Comparison of ENCODE assay signal across 14 mouse cellular contexts in genomic region chr2:124176711-124177169, GRCm38 (mm10).
DNase-seq lines count a peak whose midpoint lies in the region; ATAC-seq and TF ChIP-seq lines count a peak whose summit lies in the region.
"Had no signal": no experiment of that assay in that cellular context is flagged by ENCODE, and none has a peak within 500 bp of the region (broad histone marks: within the 10 kb centered on the region; RNA-seq: fewer than 3 reads in every experiment).

No protein-coding gene starts in this region.

- no peaks in the 10 kb centered on the region for H3K36me3 ChIP-seq in hindbrain, embryonic 16.5 days (ENCODE audit: control insufficient read depth, insufficient read depth, low read length)
- H3K36me3 ChIP-seq in stomach, postnatal 0 days (ENCODE audit: control insufficient read depth, insufficient read depth, low read length): no peaks in the 10 kb centered on the region

- WGBS in hindbrain, embryonic 16.5 days: 47% methylated on average over 4 of the region's 4 CpGs
- WGBS in stomach, postnatal 0 days: 68% methylated on average over 4 of the region's 4 CpGs

- no peaks in the 10 kb centered on the region for H3K4me1 ChIP-seq in cortical plate, adult 2 months (ENCODE audit: control insufficient read depth, insufficient read depth, low read length)
- peaks cover 1% of the 10 kb centered on the region for H3K4me1 ChIP-seq in hindbrain, embryonic 16.5 days (ENCODE audit: control insufficient read depth, insufficient read depth, low read depth, low read length)
- H3K4me1 ChIP-seq in stomach, postnatal 0 days (replicated peaks; ENCODE audit: control insufficient read depth, insufficient read depth): no peaks in the 10 kb centered on the region

- H3K27ac ChIP-seq in left cerebral cortex, adult 2 months: peak overlapping the region; percentile 0; the same call in 1 of the 2 replicates
- peak overlapping the region; percentile 75; the same call in 1 of the 2 replicates for H3K27ac ChIP-seq in cortical plate, adult 2 months (ENCODE audit: insufficient read depth, low read length)
- H3K27ac ChIP-seq in hindbrain, embryonic 16.5 days (ENCODE audit: low read depth, low read length): peak overlapping the region; percentile 66
- no peak overlapping the region for H3K27ac ChIP-seq in stomach, postnatal 0 days (replicated peaks)
- H3K27ac ChIP-seq: heart, adult 2 months had no signal

- no peaks in the 10 kb centered on the region for H3K27me3 ChIP-seq in hindbrain, embryonic 16.5 days (replicated peaks; ENCODE audit: control insufficient read depth, insufficient read depth, low read length)
- H3K27me3 ChIP-seq in stomach, postnatal 0 days (ENCODE audit: control insufficient read depth, insufficient read depth, low read length): no peaks in the 10 kb centered on the region

- intact Hi-C loops in left cerebral cortex, adult 2 months (cut with DNase I): no loop called here
- intact Hi-C loops in heart, postnatal 14 days (cut with DNase I): no loop called here

- TF ChIP-seq CTCF in left cerebral cortex, adult 2 months (IDR thresholded peaks at IDR 0.05): no peak
- no peak for TF ChIP-seq CTCF in cortical plate, adult 2 months (IDR thresholded peaks at IDR 0.05; ENCODE audit: extremely low read depth, insufficient read depth, low read length)
- no peak for TF ChIP-seq CTCF in stomach, postnatal 0 days (IDR thresholded peaks at IDR 0.05; ENCODE audit: low read depth)

- H3K4me2 ChIP-seq in hindbrain, embryonic 16.5 days (ENCODE audit: low read length): no peak overlapping the region
- H3K4me2 ChIP-seq in stomach, postnatal 0 days (replicated peaks; ENCODE audit: low read depth): no peak overlapping the region

- no peaks in the 10 kb centered on the region for H3K9me3 ChIP-seq in hindbrain, embryonic 16.5 days (ENCODE audit: control insufficient read depth, low read length)
- H3K9me3 ChIP-seq in stomach, postnatal 0 days (ENCODE audit: control insufficient read depth, low read length): no peaks in the 10 kb centered on the region

- no peak overlapping the region for H3K4me3 ChIP-seq in left cerebral cortex, adult 2 months
- H3K4me3 ChIP-seq in cortical plate, adult 2 months (ENCODE audit: insufficient read depth, low read length): no peak overlapping the region
- no peak overlapping the region for H3K4me3 ChIP-seq in hindbrain, embryonic 16.5 days (ENCODE audit: low read length)
- no peak overlapping the region for H3K4me3 ChIP-seq in stomach, postnatal 0 days (ENCODE audit: low read depth, low read length)
- H3K4me3 ChIP-seq: heart, adult 2 months had no signal

- no peak for TF ChIP-seq EP300 in stomach, postnatal 0 days (optimal IDR thresholded peaks at IDR 0.05)

- no peak for DNase-seq in left cerebral cortex, adult 2 months (ENCODE audit: extremely low spot score in 1 of 2, low spot score in 2 of 2)
- no peak for DNase-seq in left cerebral cortex, adult 9 months (ENCODE audit: low spot score in 2 of 2)
- peak; percentile 13 for DNase-seq in Muller cell, postnatal 12 days (ENCODE audit: inconsistent ontology term)
- no peak for DNase-seq in heart, postnatal 14 days
- no peak for DNase-seq in thymus, postnatal 4 days
- DNase-seq in stomach, postnatal 0 days (ENCODE audit: low spot score): no peak
- DNase-seq: cerebellum, postnatal 25 days; heart, adult 2 months; kidney, adult 9 months; thymus, adult 18-20 months had no signal

- no peak for TF ChIP-seq POLR2A in cortical plate, adult 2 months (IDR thresholded peaks at IDR 0.05; ENCODE audit: extremely low read depth, insufficient read depth, low read length)

- no peak overlapping the region for H3K9ac ChIP-seq in hindbrain, embryonic 16.5 days (ENCODE audit: low read depth, low read length)
- H3K9ac ChIP-seq in stomach, postnatal 0 days (ENCODE audit: low read length): no peak overlapping the region

- peak; percentile 81 for ATAC-seq in hindbrain, embryonic 16.5 days
- ATAC-seq in stomach, postnatal 0 days (ENCODE audit: low FRiP score, low TSS enrichment): no peak
- ATAC-seq: CD4-positive, CD25-positive, alpha-beta regulatory T cell, adult 4 months; lung, postnatal 0 days had no signal
